Mouse (Mus musculus) hindbrain, embryonic 11.5 days (tissue): ENCODE measurements around the gene Nf2. TPM values are rescaled to one million over a fixed set of nuclear protein-coding genes. Genes with fewer than 3 reads are reported as not detected.

Experiments used
- ATAC-seq: fragments of 200-750 bp; cut with Nextera tagmentation; 2 replicates; pipeline ENCODE4 v1.8.0; 2017; ENCODE audit warnings: mild to moderate bottlenecking, moderate TSS enrichment, moderate library complexity; ENCODE audit not compliant: low FRiP score
- DNase-seq: peaks from one replicate; pipeline ENCODE4 v3.0.0-alpha.2; 2015; ENCODE audit warnings: low spot score
- H3K27ac ChIP-seq: fragments of 300-500 bp; sonication (generic); 2 replicates; pipeline ENCODE4 v1.5.1; 2014; ENCODE audit warnings: mild to moderate bottlenecking, low read depth, low read length
- H3K27me3 ChIP-seq: fragments of 300-500 bp; sonication (generic); 2 replicates; pipeline ENCODE4 v1.6.1; 2014; ENCODE audit warnings: mild to moderate bottlenecking, low read length, moderate library complexity, mixed read lengths; ENCODE audit not compliant: control insufficient read depth, insufficient read depth
- H3K36me3 ChIP-seq: fragments of 300-500 bp; sonication (generic); 2 replicates; pipeline ENCODE4 v1.6.1; 2014; ENCODE audit warnings: mild to moderate bottlenecking, low read length, moderate library complexity, mixed read lengths; ENCODE audit not compliant: control insufficient read depth, insufficient read depth
- H3K4me1 ChIP-seq: fragments of 300-500 bp; sonication (generic); replicated peaks from 2 replicates; pipeline ENCODE4 v1.6.1; 2014; ENCODE audit warnings: low read length, mixed read lengths; ENCODE audit not compliant: control insufficient read depth, insufficient read depth
- H3K4me2 ChIP-seq: fragments of 300-500 bp; sonication (generic); replicated peaks from 2 replicates; pipeline ENCODE4 v1.6.1; 2014; ENCODE audit warnings: mild to moderate bottlenecking, low read depth, low read length
- H3K4me3 ChIP-seq: fragments of 300-500 bp; sonication (generic); 2 replicates; pipeline ENCODE4 v1.5.1; 2014; ENCODE audit warnings: low read depth, low read length
- H3K9ac ChIP-seq: fragments of 300-500 bp; sonication (generic); 2 replicates; pipeline ENCODE4 v1.6.1; 2014; ENCODE audit warnings: low read depth, low read length
- H3K9me3 ChIP-seq: fragments of 300-500 bp; sonication (generic); 2 replicates; pipeline ENCODE4 v1.6.1; 2016; ENCODE audit warnings: low read length; ENCODE audit not compliant: control insufficient read depth
- WGBS: fragments of 180-500 bp; shearing (Covaris S2); extraction: QIAGEN DNeasy Blood & Tissue Kit; methylation state at CpG from one replicate; pipeline ENCODE4 v1.1.7; 2014; 5-methylcytosine and 5-hydroxymethylcytosine counted together
- polyA plus RNA-seq: library from polyadenylated mRNA; unstranded; fragments of >200 nt; fragmentation: Nextera tagmentation; extraction: Ambion mirVana; gene quantifications from 2 replicates; pipeline ENCODE4 v1.2.1, GENCODE M21; 2014

The Nf2 gene
- polyA plus RNA-seq, 1 experiment from 2014 or later, result 49.9 TPM

GRCm38 (mm10) chr11:4764476-4764875 lies 84.9 kb downstream of the Nf2 start:
- Histone ChIP-seq H3K36me3 (no peaks in the 10 kb centered on the region), H3K27ac (no peak overlapping the region), H3K9ac (no peak overlapping the region), H3K4me3 (no peak overlapping the region), H3K27me3 (peaks cover 5% of the 10 kb centered on the region; the same call in 1 of the 2 replicates), H3K4me1 (peaks cover 6% of the 10 kb centered on the region; the same call in 1 of the 2 replicates), H3K4me2 (no peak overlapping the region), H3K9me3 (no peaks in the 10 kb centered on the region)
- DNase-seq (no peak), ATAC-seq (no peak)
- WGBS, result 67% methylated on average over 5 of the region's 5 CpGs

GRCm38 (mm10) chr11:4763631-4764030 lies 85.7 kb downstream of the Nf2 start:
- 16% methylated on average over 5 of the region's 5 CpGs for WGBS
- no peak for DNase-seq
- Histone ChIP-seq H3K9ac (no peak overlapping the region), H3K4me3 (no peak overlapping the region), H3K4me2 (no peak overlapping the region), H3K27ac (no peak overlapping the region), H3K9me3 (no peaks in the 10 kb centered on the region), H3K4me1 (peaks cover 6% of the 10 kb centered on the region; the same call in 1 of the 2 replicates), H3K27me3 (peaks cover 5% of the 10 kb centered on the region; the same call in 1 of the 2 replicates), H3K36me3 (no peaks in the 10 kb centered on the region)
- ATAC-seq, result peak; percentile 18; the same call in 1 of the 2 replicates

DNA sequence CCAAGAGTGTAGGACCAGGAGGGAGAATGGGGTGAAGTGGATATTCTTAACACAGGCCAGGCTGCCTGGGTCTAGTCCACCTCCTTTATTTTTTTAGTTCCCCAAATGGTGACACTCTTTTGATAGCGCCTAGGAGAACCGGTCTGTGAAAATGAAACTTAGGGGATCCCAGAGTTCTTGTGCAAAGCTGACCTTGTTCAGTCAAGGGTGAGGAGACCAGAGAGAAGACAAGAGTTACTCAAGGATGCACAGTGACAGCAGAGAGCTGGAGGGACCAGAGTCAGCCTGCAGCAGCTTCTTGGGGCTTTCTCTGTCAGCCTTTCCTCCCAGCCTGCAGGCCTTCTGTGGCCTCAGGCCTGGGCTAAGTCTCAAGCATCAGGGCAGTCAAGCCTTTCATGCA lies 86.8 kb downstream of the Nf2 start:
- Histone ChIP-seq H3K27me3 (peaks cover 5% of the 10 kb centered on the region; the same call in 1 of the 2 replicates), H3K9me3 (no peaks in the 10 kb centered on the region), H3K9ac (no peak overlapping the region), H3K4me3 (no peak overlapping the region), H3K36me3 (no peaks in the 10 kb centered on the region), H3K4me1 (peaks cover 6% of the 10 kb centered on the region; the same call in 1 of the 2 replicates), H3K4me2 (no peak overlapping the region), H3K27ac (peak overlapping the region; percentile 73)
- ATAC-seq (no peak), DNase-seq (no peak)
- WGBS, result 15% methylated on average over 2 of the region's 2 CpGs

DNA sequence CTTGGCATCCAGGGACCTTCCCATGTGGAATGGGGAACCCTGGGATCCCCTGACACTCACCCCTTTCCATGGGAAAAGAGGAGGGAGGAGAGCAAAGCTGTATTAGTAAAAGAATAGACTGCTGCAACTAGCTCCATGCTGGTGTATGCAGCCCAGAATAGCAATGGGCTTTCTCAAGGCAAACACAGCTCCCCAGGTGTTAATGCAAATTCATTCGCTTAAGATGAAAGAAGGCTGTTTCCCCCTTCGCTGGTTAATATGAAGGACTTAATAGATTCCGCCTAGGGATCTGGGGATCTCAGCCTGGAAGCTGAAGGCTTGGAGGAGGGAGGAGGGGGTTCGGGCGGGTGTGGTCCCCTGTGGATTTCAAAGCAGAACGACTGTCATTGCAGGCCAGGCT lies 87.3 kb downstream of the Nf2 start:
- DNase-seq (peak; percentile 37), ATAC-seq (peak; percentile 21; the same call in 1 of the 2 replicates)
- Histone ChIP-seq H3K4me1 (peaks cover 6% of the 10 kb centered on the region; the same call in 1 of the 2 replicates), H3K9me3 (no peaks in the 10 kb centered on the region), H3K27ac (peak overlapping the region; percentile 73), H3K36me3 (no peaks in the 10 kb centered on the region), H3K9ac (no peak overlapping the region), H3K4me3 (no peak overlapping the region), H3K4me2 (no peak overlapping the region), H3K27me3 (peaks cover 5% of the 10 kb centered on the region; the same call in 1 of the 2 replicates)
- WGBS, result 4% methylated on average over 6 of the region's 6 CpGs

DNA sequence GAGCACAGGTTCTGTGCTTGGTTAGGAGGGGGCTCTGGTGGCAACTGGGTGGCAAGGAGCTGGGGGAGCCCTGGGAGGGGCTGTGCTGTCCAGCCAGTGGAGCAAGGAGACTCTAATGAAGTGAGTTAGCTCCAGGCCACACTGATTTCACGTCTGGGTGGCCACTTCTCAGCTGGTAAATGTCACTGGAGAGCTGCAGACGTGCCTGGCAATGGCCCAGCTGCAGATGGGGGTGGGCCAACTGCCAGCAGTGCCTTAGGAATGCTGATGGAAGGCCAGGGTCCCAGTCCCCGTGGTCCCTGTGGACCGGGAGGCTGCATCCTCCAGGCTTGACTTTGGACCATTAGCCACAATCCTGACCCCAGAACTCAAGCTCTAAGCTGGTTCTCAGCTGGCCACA lies 88.9 kb downstream of the Nf2 start:
- ATAC-seq (no peak), DNase-seq (no peak)
- Histone ChIP-seq H3K27ac (0 out of 2 replicates have a peak overlapping the region, but pooled peaks have one; percentile 10), H3K4me3 (no peak overlapping the region), H3K4me2 (no peak overlapping the region), H3K9me3 (no peaks in the 10 kb centered on the region), H3K27me3 (peaks cover 5% of the 10 kb centered on the region; the same call in 1 of the 2 replicates), H3K9ac (no peak overlapping the region), H3K4me1 (peaks cover 6% of the 10 kb centered on the region; the same call in 1 of the 2 replicates), H3K36me3 (no peaks in the 10 kb centered on the region)
- WGBS, result 19% methylated on average over 4 of the region's 4 CpGs

DNA sequence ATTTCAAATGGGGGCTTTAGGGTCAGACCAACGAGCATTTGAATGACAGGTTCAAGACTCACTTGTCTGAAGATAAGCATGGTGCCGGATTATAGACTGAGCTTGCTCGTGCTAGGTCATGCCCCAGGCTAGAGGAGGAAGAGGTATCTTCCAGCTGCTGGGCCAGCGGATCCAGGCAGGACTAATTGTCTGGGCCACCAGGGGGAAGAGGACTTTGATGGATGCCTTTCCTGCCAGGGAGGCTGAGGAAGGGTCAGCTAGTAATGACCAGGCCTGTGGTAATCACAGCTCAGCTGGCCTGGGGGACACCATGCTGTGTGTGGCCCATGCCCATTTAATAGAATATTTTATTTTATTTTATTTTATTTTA lies 91.6 kb downstream of the Nf2 start:
- Histone ChIP-seq H3K4me1 (peaks cover 6% of the 10 kb centered on the region; the same call in 1 of the 2 replicates), H3K27ac (peak overlapping the region; percentile 11; the same call in 1 of the 2 replicates), H3K36me3 (no peaks in the 10 kb centered on the region), H3K4me2 (no peak overlapping the region), H3K9ac (no peak overlapping the region), H3K9me3 (no peaks in the 10 kb centered on the region), H3K27me3 (peaks cover 5% of the 10 kb centered on the region; the same call in 1 of the 2 replicates), H3K4me3 (no peak overlapping the region)
- ATAC-seq, result peak; percentile 55
- peak; percentile 58 for DNase-seq
- 30% methylated on average over 4 of the region's 4 CpGs for WGBS

DNA sequence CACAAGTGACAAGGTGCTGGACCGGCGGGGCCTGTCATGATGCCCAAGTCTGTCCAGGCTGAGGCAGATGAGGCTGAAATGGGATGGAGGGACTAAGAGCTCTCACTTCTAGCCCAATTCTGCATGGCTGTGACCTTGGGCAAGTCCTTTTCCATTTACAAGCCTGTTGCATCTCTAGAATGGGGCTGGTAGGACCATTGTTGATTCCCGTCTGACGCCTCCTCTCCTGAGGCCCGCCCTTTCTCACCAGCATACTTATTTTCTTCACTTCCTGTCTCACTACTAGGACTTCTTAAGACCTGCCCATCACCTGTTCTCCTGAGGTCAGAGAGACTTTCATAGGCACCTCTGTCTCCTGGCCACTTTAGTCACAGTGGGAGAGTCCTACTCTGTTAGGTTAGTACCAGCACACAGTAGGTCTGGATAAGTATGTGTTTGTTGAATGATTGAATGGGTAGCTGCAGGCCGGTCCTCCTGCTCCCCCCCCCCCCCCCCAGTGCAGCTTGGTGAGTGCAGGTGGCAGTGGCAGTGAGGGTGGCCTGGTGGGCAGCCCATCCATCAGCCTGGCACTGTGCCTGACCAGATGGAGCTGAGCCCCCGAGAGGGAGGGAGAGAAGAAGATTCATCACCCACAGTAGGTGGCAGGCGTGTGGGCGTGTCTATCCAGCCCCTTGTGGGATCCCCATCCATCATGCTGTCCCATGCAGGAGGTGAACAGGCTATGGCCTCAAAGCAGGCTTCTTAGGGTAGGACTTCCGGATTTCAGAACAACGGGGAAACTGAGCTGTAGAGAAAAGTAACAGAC lies 92.2 kb downstream of the Nf2 start:
- H3K4me1 ChIP-seq, result peaks cover 2% of the 10 kb centered on the region; the same call in 1 of the 2 replicates

GRCm38 (mm10) chr11:4756460-4756859 lies 92.9 kb downstream of the Nf2 start:
- 80% methylated on average over 9 of the region's 9 CpGs for WGBS
- Histone ChIP-seq H3K4me2 (no peak overlapping the region), H3K27ac (no peak overlapping the region)

More for the DNA sequence above, 92.2 kb downstream of the Nf2 start:
- WGBS, result 46% methylated on average over 11 of the region's 11 CpGs
- Histone ChIP-seq H3K9me3 (no peaks in the 10 kb centered on the region), H3K4me3 (no peak overlapping the region), H3K36me3 (no peaks in the 10 kb centered on the region), H3K4me2 (no peak overlapping the region), H3K27me3 (0 out of 2 replicates have a peak, but pooled peaks cover 2% of the 10 kb centered on the region), H3K27ac (no peak overlapping the region), H3K9ac (no peak overlapping the region)
- DNase-seq (peak; percentile 73), ATAC-seq (peak; percentile 82)

More at GRCm38 (mm10) chr11:4756460-4756859, 92.9 kb downstream of the Nf2 start:
- 0 out of 2 replicates have a peak, but pooled peaks cover 2% of the 10 kb centered on the region for H3K27me3 ChIP-seq
- H3K9me3 ChIP-seq, result no peaks in the 10 kb centered on the region
- ATAC-seq (no peak), DNase-seq (no peak)
- H3K9ac ChIP-seq, result no peak overlapping the region
- no peak overlapping the region for H3K4me3 ChIP-seq
- no peaks in the 10 kb centered on the region for H3K36me3 ChIP-seq
- H3K4me1 ChIP-seq, result no peaks in the 10 kb centered on the region; the same call in 1 of the 2 replicates
